Mouse (Mus musculus): ENCODE measurements at regions not wholly inside any gene's neighbourhood (a gene's known extent, or its start where the extent isn't known, plus 50 kb on each side); places are given as distances from the start of the nearest gene placed in this dataset.

DNA sequence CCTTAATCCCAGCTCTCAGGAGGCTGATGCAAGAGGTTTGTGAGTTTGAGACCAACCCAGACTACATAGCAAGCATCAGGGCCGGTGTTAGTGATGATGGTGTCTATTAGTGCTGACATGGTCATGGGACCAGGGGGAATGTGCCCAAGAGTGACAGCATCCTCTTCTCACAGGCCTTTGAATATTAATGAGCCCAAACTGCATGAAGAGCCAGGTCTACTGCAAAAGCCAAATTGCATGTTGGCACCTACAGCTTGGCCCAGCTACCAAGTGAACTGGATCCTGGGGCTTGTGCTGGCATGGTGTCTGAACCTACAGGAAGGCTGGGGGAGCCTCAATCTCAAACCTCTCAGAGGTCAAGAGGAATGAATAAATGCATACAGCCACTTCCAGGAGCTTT lies 70.0 kb downstream of the 4930426L09Rik start:
- no peak overlapping the region for H3K4me2 ChIP-seq (replicated peaks; ENCODE audit: low read depth, low read length)
- H3K27ac ChIP-seq (ENCODE audit: low read depth, low read length): no peak overlapping the region
- H3K4me1 ChIP-seq (ENCODE audit: control insufficient read depth, insufficient read depth, low read length): no peaks in the 10 kb centered on the region
- H3K36me3 ChIP-seq (ENCODE audit: control insufficient read depth, insufficient read depth, low read length): no peaks in the 10 kb centered on the region
- no peaks in the 10 kb centered on the region for H3K27me3 ChIP-seq (ENCODE audit: control insufficient read depth, insufficient read depth, low read length)
- no peak overlapping the region for H3K4me3 ChIP-seq (ENCODE audit: low read length)
- no peaks in the 10 kb centered on the region for H3K9me3 ChIP-seq (ENCODE audit: control insufficient read depth, low read length)
- WGBS: 82% methylated on average over 1 of the region's 1 CpGs
- no peak overlapping the region for H3K9ac ChIP-seq (ENCODE audit: low read depth, low read length)
- ATAC-seq (ENCODE audit: low FRiP score, low TSS enrichment): no peak

DNA sequence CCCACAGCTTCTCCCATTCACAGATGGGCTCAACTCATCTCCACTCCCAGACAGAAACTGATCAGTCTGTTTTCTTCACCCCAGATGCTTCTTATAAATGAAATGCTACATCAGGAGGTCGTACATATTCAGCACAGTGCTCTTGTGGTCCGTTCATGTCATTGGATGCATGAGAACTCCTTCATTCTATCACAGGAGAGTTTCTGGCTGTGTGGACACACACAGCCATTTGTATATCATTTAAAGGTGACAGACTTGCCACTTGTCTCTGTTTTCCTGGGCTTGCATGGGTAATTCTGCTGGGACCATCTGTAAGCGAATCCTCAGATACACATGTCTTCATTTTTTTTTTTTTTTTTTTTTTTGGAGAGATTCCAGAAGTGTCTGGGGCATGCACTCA lies 85.7 kb downstream of the 4930426L09Rik start:
- Histone ChIP-seq H3K4me2 (replicated peaks; ENCODE audit: low read depth, low read length) (no peak overlapping the region), H3K9ac (ENCODE audit: low read depth, low read length) (no peak overlapping the region), H3K4me1 (ENCODE audit: control insufficient read depth, insufficient read depth, low read length) (no peaks in the 10 kb centered on the region), H3K9me3 (ENCODE audit: control insufficient read depth, low read length) (no peaks in the 10 kb centered on the region), H3K27me3 (ENCODE audit: control insufficient read depth, insufficient read depth, low read length) (no peaks in the 10 kb centered on the region), H3K4me3 (ENCODE audit: low read length) (no peak overlapping the region), H3K36me3 (ENCODE audit: control insufficient read depth, insufficient read depth, low read length) (no peaks in the 10 kb centered on the region), H3K27ac (ENCODE audit: low read depth, low read length) (no peak overlapping the region)
- no peak for ATAC-seq (ENCODE audit: low FRiP score, low TSS enrichment)
- WGBS: 69% methylated on average over 3 of the region's 3 CpGs

DNA sequence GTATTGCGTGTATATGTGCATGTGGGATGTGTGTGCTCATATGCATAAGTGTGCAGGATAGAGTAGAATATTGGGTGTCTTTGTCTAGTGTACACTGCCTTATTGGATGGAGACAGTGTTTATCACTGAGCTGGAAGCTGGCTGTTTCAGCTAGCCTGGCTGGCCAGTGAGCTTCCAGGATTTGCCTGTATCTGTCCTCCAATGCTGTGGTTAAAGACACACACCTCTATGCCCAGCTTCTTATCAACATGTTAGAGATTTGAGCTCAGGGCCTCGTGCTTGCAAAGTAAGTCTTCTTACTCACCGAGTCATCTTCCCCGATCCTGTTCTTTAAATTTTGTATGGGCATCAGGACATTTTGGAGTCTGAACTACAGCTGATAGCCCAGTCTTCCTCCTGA lies 87.0 kb downstream of the 4930426L09Rik start:
- no peak for ATAC-seq (ENCODE audit: low FRiP score, low TSS enrichment)
- no peak overlapping the region for H3K4me2 ChIP-seq (replicated peaks; ENCODE audit: low read depth, low read length)
- H3K9ac ChIP-seq (ENCODE audit: low read depth, low read length): no peak overlapping the region
- WGBS: 88% methylated on average over 4 of the region's 4 CpGs
- no peaks in the 10 kb centered on the region for H3K9me3 ChIP-seq (ENCODE audit: control insufficient read depth, low read length)
- no peaks in the 10 kb centered on the region for H3K36me3 ChIP-seq (ENCODE audit: control insufficient read depth, insufficient read depth, low read length)
- H3K27ac ChIP-seq (ENCODE audit: low read depth, low read length): no peak overlapping the region
- H3K27me3 ChIP-seq (ENCODE audit: control insufficient read depth, insufficient read depth, low read length): no peaks in the 10 kb centered on the region
- no peaks in the 10 kb centered on the region for H3K4me1 ChIP-seq (ENCODE audit: control insufficient read depth, insufficient read depth, low read length)
- H3K4me3 ChIP-seq (ENCODE audit: low read length): no peak overlapping the region

DNA sequence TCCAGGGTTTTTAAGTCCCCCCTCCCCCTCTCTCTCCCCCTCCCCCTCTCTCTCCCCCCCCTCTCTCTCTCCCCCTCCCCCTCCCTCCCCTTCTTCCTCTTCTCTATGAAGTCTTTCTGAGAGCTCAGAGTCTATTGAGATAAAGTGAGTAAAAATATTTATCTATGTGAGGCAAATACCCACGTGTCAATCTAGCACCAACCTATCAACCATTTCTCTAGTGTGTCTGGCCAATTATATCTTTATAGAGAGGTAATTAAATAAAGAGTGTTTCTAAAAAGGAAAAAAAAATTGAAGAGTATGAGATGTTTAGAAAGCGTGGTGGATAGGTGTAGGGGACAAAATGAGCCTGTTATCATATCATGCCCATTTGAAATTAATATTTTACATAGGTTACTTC lies 88.0 kb downstream of the 4930426L09Rik start:
- Histone ChIP-seq H3K9me3 (ENCODE audit: control insufficient read depth, low read length) (no peaks in the 10 kb centered on the region), H3K27me3 (ENCODE audit: control insufficient read depth, insufficient read depth, low read length) (no peaks in the 10 kb centered on the region), H3K9ac (ENCODE audit: low read depth, low read length) (no peak overlapping the region), H3K27ac (ENCODE audit: low read depth, low read length) (no peak overlapping the region), H3K36me3 (ENCODE audit: control insufficient read depth, insufficient read depth, low read length) (no peaks in the 10 kb centered on the region), H3K4me2 (replicated peaks; ENCODE audit: low read depth, low read length) (no peak overlapping the region), H3K4me1 (ENCODE audit: control insufficient read depth, insufficient read depth, low read length) (no peaks in the 10 kb centered on the region), H3K4me3 (ENCODE audit: low read length) (no peak overlapping the region)
- WGBS: 78% methylated on average over 2 of the region's 2 CpGs
- no peak for ATAC-seq (ENCODE audit: low FRiP score, low TSS enrichment)

DNA sequence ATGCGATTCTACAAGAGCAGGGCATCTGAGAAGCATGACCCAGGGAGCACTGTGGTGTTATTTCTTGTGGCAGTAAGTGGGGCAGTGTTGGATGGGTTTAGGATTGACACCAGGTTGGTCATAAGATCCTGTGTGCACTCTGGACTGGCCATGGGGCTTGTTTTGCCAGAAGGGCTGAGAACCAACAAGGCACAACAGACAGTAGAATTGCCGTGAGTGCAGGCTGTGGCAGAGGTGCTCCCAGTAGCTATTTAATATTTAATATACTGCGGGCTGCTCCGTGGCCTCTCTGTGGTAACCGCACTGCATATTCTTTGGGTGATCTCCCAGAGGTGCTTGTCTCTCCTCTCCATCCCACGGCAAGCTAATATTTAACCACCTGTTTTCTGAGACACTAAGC lies 88.5 kb downstream of the 4930426L09Rik start:
- no peak overlapping the region for H3K4me3 ChIP-seq (ENCODE audit: low read length)
- no peaks in the 10 kb centered on the region for H3K4me1 ChIP-seq (ENCODE audit: control insufficient read depth, insufficient read depth, low read length)
- no peaks in the 10 kb centered on the region for H3K36me3 ChIP-seq (ENCODE audit: control insufficient read depth, insufficient read depth, low read length)
- no peak overlapping the region for H3K4me2 ChIP-seq (replicated peaks; ENCODE audit: low read depth, low read length)
- no peak for ATAC-seq (ENCODE audit: low FRiP score, low TSS enrichment)
- H3K9ac ChIP-seq (ENCODE audit: low read depth, low read length): no peak overlapping the region
- H3K9me3 ChIP-seq (ENCODE audit: control insufficient read depth, low read length): no peaks in the 10 kb centered on the region
- H3K27ac ChIP-seq (ENCODE audit: low read depth, low read length): no peak overlapping the region
- WGBS: 87% methylated on average over 6 of the region's 6 CpGs
- H3K27me3 ChIP-seq (ENCODE audit: control insufficient read depth, insufficient read depth, low read length): no peaks in the 10 kb centered on the region

DNA sequence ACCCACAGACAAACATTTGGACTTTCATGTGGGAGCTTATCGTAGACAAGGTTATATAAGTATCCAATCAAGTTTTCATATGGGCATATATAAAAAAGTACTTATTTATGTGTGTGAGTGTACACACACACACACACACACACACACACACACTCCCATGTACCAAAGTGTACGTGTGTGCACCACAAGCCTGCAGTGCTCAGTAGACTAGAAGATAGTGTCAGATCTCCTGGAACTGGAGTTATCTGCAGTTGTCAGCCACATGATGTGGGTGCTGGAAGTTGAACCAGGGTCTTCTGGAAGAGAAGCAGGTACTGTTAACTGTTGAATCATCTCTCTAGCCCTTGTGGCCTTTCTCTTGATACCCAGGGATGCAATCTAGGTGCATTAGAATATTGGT lies 99.7 kb upstream of the Armc3 start:
- no peak for ATAC-seq (ENCODE audit: low FRiP score, low TSS enrichment)
- no peak overlapping the region for H3K4me2 ChIP-seq (replicated peaks; ENCODE audit: low read depth, low read length)
- no peak overlapping the region for H3K4me3 ChIP-seq (ENCODE audit: low read length)
- no peak overlapping the region for H3K27ac ChIP-seq (ENCODE audit: low read depth, low read length)
- no peak overlapping the region for H3K9ac ChIP-seq (ENCODE audit: low read depth, low read length)
- 83% methylated on average over 2 of the region's 2 CpGs for WGBS
- no peaks in the 10 kb centered on the region for H3K9me3 ChIP-seq (ENCODE audit: control insufficient read depth, low read length)
- H3K36me3 ChIP-seq (ENCODE audit: control insufficient read depth, insufficient read depth, low read length): no peaks in the 10 kb centered on the region
- no peaks in the 10 kb centered on the region for H3K4me1 ChIP-seq (ENCODE audit: control insufficient read depth, insufficient read depth, low read length)
- H3K27me3 ChIP-seq (ENCODE audit: control insufficient read depth, insufficient read depth, low read length): no peaks in the 10 kb centered on the region

DNA sequence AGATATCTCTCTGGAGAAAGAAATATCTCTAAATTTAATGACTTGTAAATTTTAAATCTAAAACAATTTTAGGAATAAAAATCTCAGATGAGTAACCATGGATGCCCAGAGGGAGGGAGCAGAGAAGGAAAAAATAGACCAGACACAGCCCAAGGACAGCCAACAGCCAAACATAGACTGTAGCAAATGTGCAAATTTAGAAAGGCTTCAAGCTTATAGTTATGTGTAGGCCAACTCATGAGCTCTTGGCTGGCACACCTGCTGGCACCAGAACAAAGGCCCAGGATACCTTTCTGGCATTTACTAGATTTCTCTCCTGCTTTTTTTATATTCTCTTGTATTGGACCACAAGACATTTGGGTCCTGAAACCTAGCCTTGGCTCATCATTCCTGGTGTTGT lies 90.3 kb upstream of the Armc3 start:
- Histone ChIP-seq H3K27ac (ENCODE audit: low read depth, low read length) (no peak overlapping the region), H3K9me3 (ENCODE audit: control insufficient read depth, low read length) (no peaks in the 10 kb centered on the region), H3K27me3 (ENCODE audit: control insufficient read depth, insufficient read depth, low read length) (no peaks in the 10 kb centered on the region), H3K4me3 (ENCODE audit: low read length) (no peak overlapping the region), H3K9ac (ENCODE audit: low read depth, low read length) (no peak overlapping the region), H3K4me2 (replicated peaks; ENCODE audit: low read depth, low read length) (no peak overlapping the region), H3K4me1 (ENCODE audit: control insufficient read depth, insufficient read depth, low read length) (no peaks in the 10 kb centered on the region), H3K36me3 (ENCODE audit: control insufficient read depth, insufficient read depth, low read length) (no peaks in the 10 kb centered on the region)
- no peak for ATAC-seq (ENCODE audit: low FRiP score, low TSS enrichment)

DNA sequence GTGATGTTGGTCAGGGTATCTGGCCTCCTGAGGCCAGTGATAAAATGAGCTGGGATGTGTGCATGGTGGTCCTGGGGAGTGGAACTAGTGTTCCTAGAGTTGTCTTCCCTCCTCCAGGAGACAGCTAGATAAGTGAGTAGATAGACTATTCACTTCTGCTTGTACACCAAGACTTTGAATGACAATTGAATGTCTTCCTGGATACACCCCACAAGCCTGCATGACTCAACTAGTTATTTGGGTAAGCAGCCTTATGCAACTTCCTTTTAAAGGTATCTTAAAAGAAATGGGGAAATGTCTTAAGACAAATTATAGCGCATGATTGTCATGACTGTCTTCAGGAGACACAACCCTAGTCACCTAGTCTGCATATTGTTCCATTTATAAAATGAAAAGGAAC lies 79.2 kb upstream of the Armc3 start:
- no peak overlapping the region for H3K4me2 ChIP-seq (replicated peaks; ENCODE audit: low read depth, low read length)
- H3K4me3 ChIP-seq (ENCODE audit: low read length): no peak overlapping the region
- no peaks in the 10 kb centered on the region for H3K27me3 ChIP-seq (ENCODE audit: control insufficient read depth, insufficient read depth, low read length)
- no peaks in the 10 kb centered on the region for H3K36me3 ChIP-seq (ENCODE audit: control insufficient read depth, insufficient read depth, low read length)
- no peak overlapping the region for H3K9ac ChIP-seq (ENCODE audit: low read depth, low read length)
- H3K27ac ChIP-seq (ENCODE audit: low read depth, low read length): no peak overlapping the region
- no peak for ATAC-seq (ENCODE audit: low FRiP score, low TSS enrichment)
- no peaks in the 10 kb centered on the region for H3K9me3 ChIP-seq (ENCODE audit: control insufficient read depth, low read length)
- WGBS: 100% methylated on average over 1 of the region's 1 CpGs
- no peaks in the 10 kb centered on the region for H3K4me1 ChIP-seq (ENCODE audit: control insufficient read depth, insufficient read depth, low read length)

DNA sequence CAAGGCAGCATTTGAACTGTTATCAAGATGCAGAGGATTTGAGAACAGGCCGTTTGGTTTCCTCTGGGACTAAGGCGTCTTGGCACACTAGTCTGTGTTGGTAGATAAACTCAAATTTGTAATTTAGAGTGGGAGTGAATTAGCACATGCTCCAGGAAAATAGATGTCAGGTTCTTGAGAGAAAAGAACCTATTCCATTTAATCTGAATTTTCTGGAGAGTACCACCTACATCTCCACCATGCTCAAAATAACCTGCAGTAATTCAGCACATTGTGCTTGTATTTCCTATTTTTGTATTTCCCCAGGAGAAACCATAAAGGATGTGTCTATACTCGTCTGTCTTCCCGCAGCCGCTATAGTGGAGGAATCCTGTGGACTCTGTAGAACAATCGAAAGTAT lies 66.2 kb upstream of the Armc3 start:
- no peak overlapping the region for H3K4me3 ChIP-seq (ENCODE audit: low read length)
- no peak for ATAC-seq (ENCODE audit: low FRiP score, low TSS enrichment)
- H3K4me1 ChIP-seq (ENCODE audit: control insufficient read depth, insufficient read depth, low read length): no peaks in the 10 kb centered on the region
- H3K4me2 ChIP-seq (replicated peaks; ENCODE audit: low read depth, low read length): no peak overlapping the region
- H3K9me3 ChIP-seq (ENCODE audit: control insufficient read depth, low read length): no peaks in the 10 kb centered on the region
- no peaks in the 10 kb centered on the region for H3K36me3 ChIP-seq (ENCODE audit: control insufficient read depth, insufficient read depth, low read length)
- WGBS: 82% methylated on average over 6 of the region's 6 CpGs
- H3K27ac ChIP-seq (ENCODE audit: low read depth, low read length): no peak overlapping the region
- no peaks in the 10 kb centered on the region for H3K27me3 ChIP-seq (ENCODE audit: control insufficient read depth, insufficient read depth, low read length)
- H3K9ac ChIP-seq (ENCODE audit: low read depth, low read length): no peak overlapping the region

DNA sequence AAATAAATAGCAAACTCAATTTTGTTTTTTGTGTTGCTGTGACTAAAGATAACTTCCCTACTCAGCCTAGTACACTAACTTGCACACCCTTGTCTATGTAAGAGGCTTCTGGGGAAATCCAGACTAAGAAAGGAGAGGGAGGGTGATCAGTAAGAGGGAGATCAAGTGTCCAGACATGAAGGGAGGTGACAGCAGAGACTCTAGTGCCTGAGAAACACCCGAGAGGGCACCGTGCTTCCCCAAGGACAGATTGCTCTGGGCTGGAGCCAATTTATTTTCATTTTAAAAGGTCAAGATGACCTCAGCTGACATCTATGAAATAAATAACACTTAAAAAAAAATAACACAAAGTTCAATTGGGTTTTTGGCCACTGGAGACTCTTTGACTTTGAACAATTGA lies 56.5 kb upstream of the Armc3 start:
- Histone ChIP-seq H3K4me1 (ENCODE audit: control insufficient read depth, insufficient read depth, low read length) (peaks cover 11% of the 10 kb centered on the region), H3K27me3 (ENCODE audit: control insufficient read depth, insufficient read depth, low read length) (no peaks in the 10 kb centered on the region), H3K36me3 (ENCODE audit: control insufficient read depth, insufficient read depth, low read length) (no peaks in the 10 kb centered on the region), H3K9me3 (ENCODE audit: control insufficient read depth, low read length) (no peaks in the 10 kb centered on the region), H3K4me3 (ENCODE audit: low read length) (no peak overlapping the region), H3K9ac (ENCODE audit: low read depth, low read length) (no peak overlapping the region), H3K27ac (ENCODE audit: low read depth, low read length) (no peak overlapping the region), H3K4me2 (replicated peaks; ENCODE audit: low read depth, low read length) (no peak overlapping the region)
- WGBS: 20% methylated on average over 2 of the region's 2 CpGs
- ATAC-seq (ENCODE audit: low FRiP score, low TSS enrichment): no peak

Data from kidney, embryonic 14.5 days (tissue).